Mouse (Mus musculus) erythroblast, embryonic 14.5 days (primary cell): ENCODE results near the gene Rpp25l.

Source experiments
- GATA1 ChIP-seq: IDR thresholded peaks from 2 replicates; pipeline ENCODE4 v1.6.1; 2012; ENCODE audit warnings: low read length, inconsistent platforms, mixed read lengths
- TAL1 ChIP-seq: IDR thresholded peaks from 3 replicates; pipeline ENCODE4 v1.6.1; 2012; ENCODE audit warnings: low read length, inconsistent platforms, mixed read lengths

GRCm38 (mm10) chr4:41731052-41731765 is 17.9 kb upstream of the Rpp25l start, which contains the start of gene Arid3c:
- TF ChIP-seq GATA1 (no peak), TAL1 (no peak)
